Mouse (Mus musculus) forebrain, embryonic 12.5 days (tissue): Measurements from ENCODE around the gene Pfdn2. TPM values are rescaled to one million over a fixed set of nuclear protein-coding genes. Genes with fewer than 3 reads are reported as not detected.
A peak's percentile ranks its signal among the peaks of the same experiment; 100 is the strongest.
"Not testable (repeated sequence)": the region's sequence is repeated elsewhere in the genome, so short reads cannot be mapped to it uniquely, and the experiment has no call there.

Source experiments
- ATAC-seq: fragments of 200-750 bp; cut with Nextera tagmentation; 2 replicates; pipeline ENCODE4 v1.8.0; 2017; ENCODE audit warnings: moderate TSS enrichment; ENCODE audit not compliant: low FRiP score
- H3K27ac ChIP-seq: fragments of 300-500 bp; sonication (generic); 2 replicates; pipeline ENCODE4 v1.5.1; 2016; ENCODE audit warnings: mild to moderate bottlenecking
- H3K27me3 ChIP-seq: fragments of 300-500 bp; sonication (generic); 2 replicates; pipeline ENCODE4 v1.6.1; 2016; ENCODE audit warnings: mild to moderate bottlenecking
- H3K36me3 ChIP-seq: fragments of 300-500 bp; sonication (generic); replicated peaks from 2 replicates; pipeline ENCODE4 v1.6.1; 2016; ENCODE audit warnings: mild to moderate bottlenecking
- H3K4me1 ChIP-seq: fragments of 300-500 bp; sonication (generic); 2 replicates; pipeline ENCODE4 v1.6.1; 2016
- H3K4me2 ChIP-seq: fragments of 300-500 bp; sonication (generic); 2 replicates; pipeline ENCODE4 v1.6.1; 2016; ENCODE audit warnings: mild to moderate bottlenecking, moderate library complexity
- H3K4me3 ChIP-seq: fragments of 300-500 bp; sonication (generic); replicated peaks from 2 replicates; pipeline ENCODE4 v1.5.1; 2016; ENCODE audit warnings: mild to moderate bottlenecking
- H3K9ac ChIP-seq: fragments of 300-500 bp; sonication (generic); 2 replicates; pipeline ENCODE4 v1.6.1; 2016; ENCODE audit warnings: mild to moderate bottlenecking
- H3K9me3 ChIP-seq: fragments of 300-500 bp; sonication (generic); 2 replicates; pipeline ENCODE4 v1.6.1; 2016
- WGBS: fragments of 180-500 bp; shearing (Covaris S2); methylation state at CpG from one replicate; pipeline ENCODE4 v1.1.7; 2016; 5-methylcytosine and 5-hydroxymethylcytosine counted together
- polyA plus RNA-seq: library from polyadenylated mRNA; unstranded; fragments of >200 nt; fragmentation: Nextera tagmentation; extraction: Ambion mirVana; gene quantifications from 2 replicates; pipeline ENCODE4 v1.2.1, GENCODE M21; 2016

Gene Pfdn2
- polyA plus RNA-seq: 167 and 178 TPM in 2 replicates

DNA sequence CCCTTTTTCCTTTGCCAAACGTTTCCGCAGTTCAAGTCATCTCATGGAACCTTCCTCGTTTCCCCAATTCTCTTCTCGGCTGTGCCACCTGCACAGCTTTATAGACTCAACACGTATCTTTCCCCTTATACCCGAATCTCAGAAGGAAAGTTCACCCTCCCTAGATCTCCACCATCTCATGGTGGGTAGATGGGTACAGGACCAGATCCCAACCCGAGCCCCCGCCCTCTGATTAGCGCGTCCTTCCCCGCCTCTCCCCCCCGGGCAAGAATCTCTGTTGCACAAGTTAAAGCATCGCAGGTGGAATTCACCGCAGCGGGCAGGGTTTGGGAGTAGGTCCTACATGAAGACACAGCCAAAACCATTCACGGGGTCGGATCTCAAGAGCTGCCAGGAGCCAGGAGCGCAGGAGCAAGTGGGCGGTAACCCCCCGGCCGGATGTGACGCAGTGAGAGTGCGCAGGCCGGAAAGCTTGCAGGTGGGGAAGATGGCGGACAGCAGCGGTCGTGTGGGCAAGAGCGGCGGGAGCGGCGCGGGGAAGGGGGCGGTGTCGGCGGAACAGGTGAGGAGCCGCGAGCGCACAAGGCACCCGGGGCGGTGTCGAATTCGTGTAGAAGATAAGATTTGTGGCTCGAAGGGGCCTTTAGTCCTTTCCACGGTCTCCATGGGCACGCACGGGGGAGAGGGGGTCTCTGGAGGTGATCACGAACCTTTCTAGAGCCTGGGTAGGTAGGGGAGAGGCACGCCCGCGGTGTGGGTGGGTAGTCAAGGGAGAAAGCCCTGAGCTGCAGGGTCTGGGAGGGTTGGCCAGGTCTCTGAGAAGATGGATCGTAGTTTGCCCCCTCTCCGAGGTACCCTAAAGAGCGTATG lies at the start of gene Pfdn2, which contains the start of gene Nit1:
Gene Pfdn2, plus strand, starts transcription at position 446 of the 870 bp plus-strand sequence.
Gene Nit1, minus strand, starts transcription at position 422 of the 870 bp plus-strand sequence.
- Histone ChIP-seq H3K4me1 (peaks cover 29% of the 10 kb centered on the region), H3K36me3 (peaks cover 33% of the 10 kb centered on the region), H3K4me2 (peak within 1 kb of the TSS; percentile 79), H3K4me3 (peak within 1 kb of the TSS; percentile 91), H3K27me3 (no peaks in the 10 kb centered on the region), H3K27ac (peak within 1 kb of the TSS; percentile 73), H3K9me3 (no peaks in the 10 kb centered on the region), H3K9ac (peak within 1 kb of the TSS; percentile 82)
- ATAC-seq: peak; percentile 94
- 2% methylated on average over 53 of the region's 53 CpGs for WGBS

DNA sequence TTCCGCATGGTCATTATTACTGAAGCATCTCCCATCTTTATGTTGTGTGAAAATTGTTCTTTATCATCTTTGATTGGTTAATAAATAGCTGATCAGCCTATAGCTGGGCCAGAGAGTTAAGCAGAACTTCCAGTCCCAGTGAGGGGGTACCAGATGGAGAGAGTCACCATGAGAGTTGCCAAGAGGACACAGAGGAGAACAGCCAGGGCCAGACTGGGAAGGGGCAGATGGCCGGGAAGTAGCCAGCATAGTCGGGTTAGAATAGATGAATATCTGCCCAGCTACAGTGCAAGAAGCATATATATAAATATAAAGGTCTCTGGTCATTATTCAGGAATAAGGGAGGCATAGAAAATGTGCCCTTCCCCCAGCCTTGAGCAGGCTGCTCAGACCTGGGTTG lies 47.2 kb upstream of the Pfdn2 start:
- H3K4me2 ChIP-seq: no peak overlapping the region
- H3K36me3 ChIP-seq: no peaks in the 10 kb centered on the region
- H3K27ac ChIP-seq: no peak overlapping the region
- no peak for ATAC-seq
- no peaks in the 10 kb centered on the region for H3K9me3 ChIP-seq
- WGBS: 72% methylated on average over 3 of the region's 3 CpGs
- no peak overlapping the region for H3K9ac ChIP-seq
- H3K4me1 ChIP-seq: peaks cover 7% of the 10 kb centered on the region
- H3K27me3 ChIP-seq: peaks cover 30% of the 10 kb centered on the region
- H3K4me3 ChIP-seq: no peak overlapping the region

DNA sequence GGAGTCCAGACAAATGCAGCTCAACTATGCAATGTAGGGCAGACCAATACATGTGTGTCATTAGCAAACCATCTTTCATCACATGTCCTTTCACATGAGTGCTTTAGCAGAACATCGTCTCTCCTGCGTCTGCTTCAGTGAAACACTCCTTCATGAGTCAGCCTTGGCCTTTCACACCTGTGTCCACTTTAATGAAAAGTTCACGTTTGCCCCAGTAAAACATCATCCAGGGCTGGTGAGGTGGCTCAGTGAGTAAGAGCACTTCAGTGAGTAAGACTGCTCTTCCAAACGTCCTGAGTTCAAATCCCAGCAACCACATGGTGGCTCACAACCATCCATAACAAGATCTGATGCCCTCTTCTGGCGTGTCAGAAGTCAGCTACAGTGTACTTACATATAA lies 39.3 kb upstream of the Pfdn2 start:
- H3K36me3 ChIP-seq, H3K4me1 ChIP-seq, H3K9me3 ChIP-seq, H3K9ac ChIP-seq, H3K27me3 ChIP-seq, H3K4me3 ChIP-seq, H3K4me2 ChIP-seq, H3K27ac ChIP-seq, ATAC-seq: not testable (repeated sequence)
- WGBS: 75% methylated on average over 5 of the region's 5 CpGs

DNA sequence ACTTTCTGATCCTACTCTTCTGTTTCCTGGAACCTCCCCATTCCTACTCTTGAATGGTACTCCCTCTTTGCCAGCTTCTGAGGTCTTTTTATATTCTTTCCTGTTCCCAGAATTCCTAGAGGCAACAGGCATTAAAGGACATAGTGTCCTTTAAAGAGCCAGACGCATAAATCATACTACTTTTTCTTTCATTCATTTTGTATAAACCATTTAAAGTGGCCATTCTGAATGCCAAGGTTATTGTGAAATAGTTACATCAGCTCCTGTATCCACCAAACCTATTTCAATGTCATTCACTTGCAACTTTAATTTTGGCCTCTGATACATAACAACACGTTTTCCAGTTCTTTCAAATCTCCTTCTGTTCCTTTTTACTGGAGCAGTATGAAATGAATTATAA lies 36.1 kb upstream of the Pfdn2 start:
- H3K27ac ChIP-seq: no peak overlapping the region
- no peak overlapping the region for H3K9ac ChIP-seq
- WGBS: 70% methylated on average over 2 of the region's 2 CpGs
- no peaks in the 10 kb centered on the region for H3K9me3 ChIP-seq
- H3K4me2 ChIP-seq: no peak overlapping the region
- H3K36me3 ChIP-seq: no peaks in the 10 kb centered on the region
- H3K4me3 ChIP-seq: no peak overlapping the region
- no peak for ATAC-seq
- H3K4me1 ChIP-seq: no peaks in the 10 kb centered on the region
- H3K27me3 ChIP-seq: 0 out of 2 replicates have a peak, but pooled peaks cover 2% of the 10 kb centered on the region

DNA sequence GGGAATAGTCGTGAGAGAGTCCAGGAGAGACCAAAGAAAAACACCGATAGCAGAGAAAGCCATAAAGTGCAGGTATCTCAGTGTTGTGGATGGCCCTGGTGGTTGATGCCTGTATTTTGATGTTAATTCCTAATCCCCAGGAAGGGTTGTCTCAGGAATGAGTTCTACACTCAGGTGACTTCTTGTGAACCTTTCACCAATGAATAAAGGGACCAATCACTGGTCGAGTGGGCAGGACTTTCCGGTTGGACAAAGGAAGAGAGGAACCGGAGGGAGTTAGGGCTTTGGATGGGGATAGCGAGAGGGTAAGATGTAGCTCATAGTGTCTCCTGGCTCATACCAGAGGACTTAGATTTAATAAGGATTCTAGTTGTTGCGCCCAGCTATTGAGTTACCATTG lies 25.7 kb upstream of the Pfdn2 start:
- no peaks in the 10 kb centered on the region for H3K9me3 ChIP-seq
- H3K4me1 ChIP-seq: no peaks in the 10 kb centered on the region
- H3K36me3 ChIP-seq: no peaks in the 10 kb centered on the region
- no peak for ATAC-seq
- 8% methylated on average over 7 of the region's 7 CpGs for WGBS
- no peak overlapping the region for H3K27ac ChIP-seq
- H3K9ac ChIP-seq: no peak overlapping the region
- H3K27me3 ChIP-seq: no peaks in the 10 kb centered on the region
- H3K4me3 ChIP-seq: no peak overlapping the region
- H3K4me2 ChIP-seq: no peak overlapping the region

DNA sequence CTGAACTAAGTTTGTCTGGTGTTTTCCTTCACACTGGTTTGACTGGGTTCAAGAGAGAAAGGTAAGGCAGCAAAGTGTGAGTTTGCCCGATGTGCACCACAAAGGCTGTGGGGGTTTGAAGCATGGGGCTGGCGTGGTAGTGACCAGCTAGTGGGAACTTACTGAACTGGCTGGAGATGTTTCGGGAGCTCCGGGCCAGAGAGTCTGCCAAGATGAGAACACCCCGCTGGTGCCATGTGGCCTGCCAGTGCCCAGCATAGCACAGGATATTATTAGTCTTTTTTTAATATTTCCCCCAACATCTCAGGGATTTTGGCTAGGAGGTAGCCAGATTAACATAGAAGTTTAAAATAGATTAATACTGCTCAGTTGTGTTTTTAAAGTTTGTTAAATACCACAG lies 25.3 kb upstream of the Pfdn2 start:
- no peaks in the 10 kb centered on the region for H3K4me1 ChIP-seq
- H3K9me3 ChIP-seq: no peaks in the 10 kb centered on the region
- 0 out of 2 replicates have a peak, but pooled peaks cover 3% of the 10 kb centered on the region for H3K36me3 ChIP-seq
- WGBS: 6% methylated on average over 5 of the region's 5 CpGs
- ATAC-seq: no peak
- H3K4me2 ChIP-seq: no peak overlapping the region
- H3K4me3 ChIP-seq: no peak overlapping the region
- H3K9ac ChIP-seq: no peak overlapping the region
- no peak overlapping the region for H3K27ac ChIP-seq
- no peaks in the 10 kb centered on the region for H3K27me3 ChIP-seq

DNA sequence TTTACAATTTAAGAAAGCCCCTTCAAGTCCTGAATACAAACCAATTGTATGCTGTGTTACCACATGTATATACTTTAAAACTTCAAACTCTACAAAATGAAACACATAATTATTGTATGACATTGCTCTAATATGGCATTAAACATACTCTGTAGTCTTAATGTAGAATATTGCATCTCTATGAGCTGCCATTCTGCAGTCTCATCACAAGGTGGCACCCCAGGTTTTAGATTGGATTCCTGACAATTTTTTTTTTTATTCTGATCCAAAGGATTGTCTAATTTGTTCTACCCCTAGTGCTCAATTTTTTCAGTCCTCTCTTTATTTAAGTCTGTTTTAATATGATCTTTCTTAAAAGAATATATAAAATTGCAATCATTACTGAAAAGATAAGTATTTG lies 24.1 kb upstream of the Pfdn2 start:
- H3K4me2 ChIP-seq: no peak overlapping the region
- H3K36me3 ChIP-seq: 0 out of 2 replicates have a peak, but pooled peaks cover 6% of the 10 kb centered on the region
- H3K9me3 ChIP-seq: no peaks in the 10 kb centered on the region
- H3K27me3 ChIP-seq: no peaks in the 10 kb centered on the region
- H3K27ac ChIP-seq: no peak overlapping the region
- H3K4me3 ChIP-seq: no peak overlapping the region
- H3K4me1 ChIP-seq: 0 out of 2 replicates have a peak, but pooled peaks cover 4% of the 10 kb centered on the region
- H3K9ac ChIP-seq: no peak overlapping the region
- ATAC-seq: no peak

DNA sequence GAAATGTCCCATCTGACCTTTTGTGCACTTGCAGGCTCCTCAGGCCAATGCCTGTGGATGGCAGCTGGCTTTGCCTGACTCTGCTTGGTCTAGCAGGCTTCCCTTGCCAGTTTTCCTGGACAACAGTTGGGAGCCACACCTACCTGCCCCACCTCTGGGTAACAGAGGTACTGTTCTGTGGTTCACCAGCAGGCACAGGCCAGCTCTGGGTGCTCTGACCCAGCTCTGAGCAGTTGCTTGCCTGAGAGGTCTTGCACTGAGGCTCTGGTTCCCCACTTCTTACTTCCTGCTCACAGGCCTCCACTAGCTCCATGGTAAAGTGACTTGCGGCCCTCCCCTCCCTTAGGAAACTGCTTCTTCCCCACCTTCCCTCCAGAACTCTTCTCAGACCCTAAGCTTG lies 23.5 kb upstream of the Pfdn2 start:
- Histone ChIP-seq H3K4me2 (no peak overlapping the region), H3K9me3 (no peaks in the 10 kb centered on the region), H3K4me3 (no peak overlapping the region), H3K4me1 (0 out of 2 replicates have a peak, but pooled peaks cover 6% of the 10 kb centered on the region), H3K9ac (no peak overlapping the region), H3K27ac (no peak overlapping the region), H3K27me3 (no peaks in the 10 kb centered on the region), H3K36me3 (0 out of 2 replicates have a peak, but pooled peaks cover 6% of the 10 kb centered on the region)
- WGBS: 84% methylated on average over 1 of the region's 1 CpGs
- 0 out of 2 replicates have a peak, but pooled peaks have one; percentile 39 for ATAC-seq

DNA sequence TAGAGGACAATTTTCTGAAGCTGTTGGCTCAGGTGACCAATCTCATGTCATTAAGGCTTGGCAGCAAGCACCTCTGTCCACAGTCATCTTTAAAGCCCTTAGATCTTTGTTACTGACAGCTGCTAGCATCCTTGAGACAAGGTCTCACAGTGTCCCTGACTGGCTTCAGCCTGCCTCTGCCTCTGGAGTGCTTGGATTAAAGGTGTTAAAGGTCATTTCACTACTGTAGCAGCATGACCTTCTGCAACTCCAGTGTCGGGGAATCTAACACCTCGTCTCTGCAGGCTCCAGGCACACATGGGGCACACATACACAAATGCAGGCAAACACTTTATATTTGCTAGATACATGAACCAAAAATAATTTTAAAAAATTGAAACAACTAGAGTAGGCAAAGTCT lies 19.9 kb upstream of the Pfdn2 start:
- Histone ChIP-seq H3K36me3 (0 out of 2 replicates have a peak, but pooled peaks cover 6% of the 10 kb centered on the region), H3K9me3 (no peaks in the 10 kb centered on the region), H3K27me3 (no peaks in the 10 kb centered on the region), H3K4me3 (no peak overlapping the region), H3K4me2 (no peak overlapping the region), H3K9ac (no peak overlapping the region), H3K27ac (no peak overlapping the region), H3K4me1 (peaks cover 26% of the 10 kb centered on the region)
- no peak for ATAC-seq
- 85% methylated on average over 2 of the region's 2 CpGs for WGBS

DNA sequence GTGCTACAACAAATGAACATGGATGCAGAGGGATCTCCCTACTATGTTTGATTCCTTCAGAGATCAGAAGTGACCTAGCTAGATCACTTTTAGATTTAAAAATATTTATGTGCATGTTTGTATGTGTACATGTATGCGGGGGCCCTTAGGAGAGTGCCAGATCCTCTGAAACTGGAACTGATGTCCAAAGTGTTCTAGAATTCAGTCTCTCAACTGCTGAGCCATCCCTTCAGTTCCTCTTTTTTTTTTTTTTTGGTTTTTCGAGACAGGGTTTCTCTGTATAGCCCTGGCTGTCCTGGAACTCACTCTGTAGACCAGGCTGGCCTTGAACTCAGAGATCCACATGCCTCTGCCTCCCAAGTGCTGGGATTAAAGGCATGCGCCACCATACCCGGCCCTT lies 18.9 kb upstream of the Pfdn2 start:
- H3K27me3 ChIP-seq, H3K4me2 ChIP-seq, H3K36me3 ChIP-seq, H3K27ac ChIP-seq, ATAC-seq, H3K4me3 ChIP-seq, H3K9ac ChIP-seq, H3K9me3 ChIP-seq: not testable (repeated sequence)
- H3K4me1 ChIP-seq: peaks cover 35% of the 10 kb centered on the region
- 92% methylated on average over 4 of the region's 4 CpGs for WGBS

DNA sequence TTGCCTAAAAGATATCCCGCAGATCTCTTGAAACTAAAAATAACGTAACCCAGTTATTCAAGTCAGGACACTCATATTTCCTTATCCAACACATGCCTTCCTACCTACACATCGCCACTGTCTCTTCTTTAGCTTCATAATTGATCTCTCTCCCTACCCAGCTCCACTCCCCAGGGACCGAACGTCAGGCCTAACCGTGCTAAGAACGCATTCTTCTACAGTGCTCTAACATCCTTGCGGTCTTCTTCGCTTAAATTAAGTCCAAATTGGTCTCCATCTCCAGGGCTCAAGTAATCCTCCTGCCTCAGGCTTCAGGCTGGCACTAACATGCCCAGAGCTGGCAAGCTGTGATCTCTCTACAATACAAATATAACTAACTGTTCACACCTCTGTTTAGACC lies 17.2 kb upstream of the Pfdn2 start:
- peaks cover 43% of the 10 kb centered on the region for H3K4me1 ChIP-seq
- WGBS: 40% methylated on average over 9 of the region's 9 CpGs
- ATAC-seq: no peak

DNA sequence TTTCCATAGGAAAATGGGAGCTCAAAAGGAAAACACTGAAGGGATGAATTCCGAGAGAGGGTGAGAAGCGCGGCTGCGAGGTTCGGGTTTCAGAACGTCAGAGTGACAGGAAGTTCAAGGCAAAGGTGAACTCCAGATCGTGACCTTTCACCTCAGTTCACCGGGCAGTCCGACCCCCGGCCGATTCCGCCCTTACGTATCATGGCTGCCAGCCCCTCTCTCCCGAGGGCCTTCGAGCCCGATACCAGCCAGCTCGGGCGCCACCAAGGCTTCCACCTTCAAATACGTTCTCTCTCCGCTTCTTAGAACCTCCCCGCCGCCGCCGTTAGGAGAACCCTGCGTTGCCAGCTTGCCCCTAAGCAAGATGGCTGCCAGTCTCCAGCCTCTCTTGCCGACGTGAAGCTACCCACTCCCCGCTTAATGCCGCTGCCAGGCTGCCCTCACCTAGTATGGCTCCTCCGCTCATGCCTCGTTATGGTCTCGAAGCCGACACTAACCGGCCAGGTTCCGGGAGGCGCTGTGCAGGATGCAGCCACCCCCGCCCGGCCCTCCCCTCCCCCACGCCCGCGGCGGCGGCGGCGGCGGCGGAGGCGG lies 16.5 kb upstream of the Pfdn2 start, which contains the start of gene Dedd:
Gene Dedd, plus strand, starts transcription at position 307 of the 594 bp plus-strand sequence.
- ATAC-seq: peak; percentile 96
- H3K36me3 ChIP-seq: peaks cover 9% of the 10 kb centered on the region; the same call in 1 of the 2 replicates
- 1% methylated on average over 41 of the region's 48 CpGs for WGBS
- no peaks in the 10 kb centered on the region for H3K9me3 ChIP-seq
- H3K4me3 ChIP-seq: peak within 1 kb of the TSS; percentile 76
- peak within 1 kb of the TSS; percentile 99 for H3K27ac ChIP-seq
- H3K4me1 ChIP-seq: peaks cover 45% of the 10 kb centered on the region
- peak within 1 kb of the TSS; percentile 92 for H3K9ac ChIP-seq
- peak within 1 kb of the TSS; percentile 85 for H3K4me2 ChIP-seq
- no peaks in the 10 kb centered on the region for H3K27me3 ChIP-seq

More for the DNA sequence above, 17.2 kb upstream of the Pfdn2 start:
- peak overlapping the region; percentile 76 for H3K4me3 ChIP-seq
- H3K27me3 ChIP-seq: no peaks in the 10 kb centered on the region
- H3K27ac ChIP-seq: peak overlapping the region; percentile 99
- H3K9me3 ChIP-seq: no peaks in the 10 kb centered on the region
- H3K9ac ChIP-seq: peak overlapping the region; percentile 92
- H3K36me3 ChIP-seq: peaks cover 9% of the 10 kb centered on the region; the same call in 1 of the 2 replicates
- peak overlapping the region; percentile 85 for H3K4me2 ChIP-seq
